Mouse (Mus musculus) embryonic facial prominence, embryonic 13.5 days (tissue): ENCODE results near the gene Crybg1. TPM values are rescaled to one million over a fixed set of nuclear protein-coding genes. Genes with fewer than 3 reads are reported as not detected.

Source experiments
- ATAC-seq: fragments of 200-750 bp; cut with Nextera tagmentation; 2 replicates; pipeline ENCODE4 v1.8.0; 2017; ENCODE audit warnings: low read depth; ENCODE audit not compliant: insufficient number of reproducible peaks, insufficient read depth, low FRiP score, low TSS enrichment
- H3K27ac ChIP-seq: fragments of 300-500 bp; sonication (generic); 2 replicates; pipeline ENCODE4 v1.5.1; 2015; ENCODE audit warnings: moderate library complexity, mild to moderate bottlenecking, inconsistent platforms
- H3K27me3 ChIP-seq: fragments of 300-500 bp; sonication (generic); 2 replicates; pipeline ENCODE4 v1.6.1; 2015; ENCODE audit warnings: mild to moderate bottlenecking, inconsistent platforms
- H3K36me3 ChIP-seq: fragments of 300-500 bp; sonication (generic); 2 replicates; pipeline ENCODE4 v1.6.1; 2015; ENCODE audit warnings: mild to moderate bottlenecking, inconsistent platforms
- H3K4me1 ChIP-seq: fragments of 300-500 bp; sonication (generic); 2 replicates; pipeline ENCODE4 v1.6.1; 2015; ENCODE audit warnings: inconsistent platforms
- H3K4me2 ChIP-seq: fragments of 300-500 bp; sonication (generic); 2 replicates; pipeline ENCODE4 v1.6.1; 2015; ENCODE audit warnings: moderate library complexity, mild to moderate bottlenecking, inconsistent platforms
- H3K4me3 ChIP-seq: fragments of 300-500 bp; sonication (generic); 2 replicates; pipeline ENCODE4 v1.5.1; 2015; ENCODE audit warnings: mild to moderate bottlenecking, inconsistent platforms
- H3K9ac ChIP-seq: fragments of 300-500 bp; sonication (generic); 2 replicates; pipeline ENCODE4 v1.6.1; 2015; ENCODE audit warnings: mild to moderate bottlenecking, inconsistent platforms
- H3K9me3 ChIP-seq: fragments of 300-500 bp; sonication (generic); 2 replicates; pipeline ENCODE4 v1.6.1; 2016; ENCODE audit warnings: inconsistent platforms
- WGBS: fragments of 180-500 bp; shearing (Covaris S2); methylation state at CpG from one replicate; pipeline ENCODE4 v1.1.7; 2015; ENCODE audit warnings: mixed read lengths; 5-methylcytosine and 5-hydroxymethylcytosine counted together
- polyA plus RNA-seq: library from polyadenylated mRNA; unstranded; fragments of >200 nt; fragmentation: Nextera tagmentation; extraction: Ambion mirVana; gene quantifications from 2 replicates; pipeline ENCODE4 v1.2.1, GENCODE M21; 2015

Gene Crybg1
- polyA plus RNA-seq, 1 experiment from 2014 or later: 1.5 TPM

- Histone ChIP-seq H3K27me3 (peaks cover 6% of the 10 kb centered on the region), H3K4me2 (no peak overlapping the region), H3K4me1 (peaks cover 4% of the 10 kb centered on the region), H3K36me3 (no peaks in the 10 kb centered on the region), H3K4me3 (no peak overlapping the region), H3K9ac (no peak overlapping the region), H3K9me3 (no peaks in the 10 kb centered on the region), H3K27ac (no peak overlapping the region)
- 89% methylated on average over 10 of the region's 10 CpGs for WGBS
- no peak for ATAC-seq
Observed at GRCm38 (mm10) chr10:44143401-44143800, 5.3 kb downstream of the Crybg1 start.

- WGBS: 71% methylated on average over 13 of the region's 13 CpGs
- ATAC-seq: no peak
Observed at GRCm38 (mm10) chr10:44138137-44138855, 10.4 kb downstream of the Crybg1 start.

GRCm38 (mm10) chr10:44126047-44126446 is 22.6 kb downstream of the Crybg1 start:
- Histone ChIP-seq H3K9me3 (no peaks in the 10 kb centered on the region), H3K36me3 (no peaks in the 10 kb centered on the region), H3K4me1 (0 out of 2 replicates have a peak, but pooled peaks cover 3% of the 10 kb centered on the region), H3K4me3 (no peak overlapping the region), H3K9ac (no peak overlapping the region), H3K27me3 (no peaks in the 10 kb centered on the region), H3K27ac (no peak overlapping the region), H3K4me2 (no peak overlapping the region)
- 68% methylated on average over 5 of the region's 5 CpGs for WGBS
- ATAC-seq: no peak

More at GRCm38 (mm10) chr10:44138137-44138855, 10.4 kb downstream of the Crybg1 start:
- no peak overlapping the region for H3K9ac ChIP-seq
- no peaks in the 10 kb centered on the region for H3K27me3 ChIP-seq
- no peak overlapping the region for H3K4me2 ChIP-seq
- H3K4me1 ChIP-seq: no peaks in the 10 kb centered on the region
- H3K9me3 ChIP-seq: no peaks in the 10 kb centered on the region
- H3K36me3 ChIP-seq: no peaks in the 10 kb centered on the region
- no peak overlapping the region for H3K27ac ChIP-seq
- no peak overlapping the region for H3K4me3 ChIP-seq

GRCm38 (mm10) chr10:44124400-44124933 is 24.2 kb downstream of the Crybg1 start:
- no peak for ATAC-seq
- H3K27ac ChIP-seq: no peak overlapping the region
- no peaks in the 10 kb centered on the region for H3K9me3 ChIP-seq
- no peaks in the 10 kb centered on the region for H3K36me3 ChIP-seq
- H3K4me1 ChIP-seq: 0 out of 2 replicates have a peak, but pooled peaks cover 3% of the 10 kb centered on the region
- WGBS: 68% methylated on average over 6 of the region's 6 CpGs
- no peak overlapping the region for H3K4me3 ChIP-seq
- no peak overlapping the region for H3K4me2 ChIP-seq
- no peaks in the 10 kb centered on the region for H3K27me3 ChIP-seq
- H3K9ac ChIP-seq: no peak overlapping the region

GRCm38 (mm10) chr10:44118616-44119015 is 30.0 kb downstream of the Crybg1 start:
- Histone ChIP-seq H3K4me2 (no peak overlapping the region), H3K36me3 (no peaks in the 10 kb centered on the region), H3K9me3 (no peaks in the 10 kb centered on the region), H3K9ac (no peak overlapping the region), H3K4me3 (no peak overlapping the region), H3K27me3 (no peaks in the 10 kb centered on the region), H3K27ac (no peak overlapping the region), H3K4me1 (no peaks in the 10 kb centered on the region)
- 47% methylated on average over 4 of the region's 4 CpGs for WGBS
- ATAC-seq: no peak

GRCm38 (mm10) chr10:44116796-44117195 is 31.9 kb downstream of the Crybg1 start:
- Histone ChIP-seq H3K27me3 (no peaks in the 10 kb centered on the region), H3K4me3 (no peak overlapping the region), H3K4me1 (no peaks in the 10 kb centered on the region), H3K36me3 (no peaks in the 10 kb centered on the region), H3K9ac (no peak overlapping the region), H3K4me2 (no peak overlapping the region), H3K27ac (no peak overlapping the region), H3K9me3 (no peaks in the 10 kb centered on the region)
- 91% methylated on average over 5 of the region's 5 CpGs for WGBS
- no peak for ATAC-seq

GRCm38 (mm10) chr10:44114611-44115010 is 34.0 kb downstream of the Crybg1 start:
- no peak overlapping the region for H3K4me2 ChIP-seq
- no peak overlapping the region for H3K9ac ChIP-seq
- ATAC-seq: no peak
- H3K36me3 ChIP-seq: no peaks in the 10 kb centered on the region
- no peaks in the 10 kb centered on the region for H3K27me3 ChIP-seq
- H3K4me1 ChIP-seq: no peaks in the 10 kb centered on the region
- 46% methylated on average over 4 of the region's 4 CpGs for WGBS
- H3K27ac ChIP-seq: no peak overlapping the region
- H3K4me3 ChIP-seq: no peak overlapping the region
- H3K9me3 ChIP-seq: no peaks in the 10 kb centered on the region

- Histone ChIP-seq H3K4me1 (no peaks in the 10 kb centered on the region), H3K9ac (no peak overlapping the region), H3K36me3 (no peaks in the 10 kb centered on the region), H3K27me3 (no peaks in the 10 kb centered on the region), H3K4me3 (no peak overlapping the region), H3K9me3 (no peaks in the 10 kb centered on the region), H3K27ac (no peak overlapping the region), H3K4me2 (no peak overlapping the region)
- ATAC-seq: no peak
- WGBS: 72% methylated on average over 12 of the region's 12 CpGs
Observed at GRCm38 (mm10) chr10:44112005-44112675, 36.5 kb downstream of the Crybg1 start.

GRCm38 (mm10) chr10:44111168-44111567 is 37.5 kb downstream of the Crybg1 start:
- ATAC-seq: no peak
- H3K9me3 ChIP-seq: no peaks in the 10 kb centered on the region

GRCm38 (mm10) chr10:44110460-44110859 is 38.2 kb downstream of the Crybg1 start:
- Histone ChIP-seq H3K27me3 (no peaks in the 10 kb centered on the region), H3K4me2 (no peak overlapping the region), H3K36me3 (no peaks in the 10 kb centered on the region), H3K4me1 (no peaks in the 10 kb centered on the region), H3K9ac (no peak overlapping the region), H3K27ac (no peak overlapping the region), H3K9me3 (no peaks in the 10 kb centered on the region), H3K4me3 (no peak overlapping the region)
- no peak for ATAC-seq

More at GRCm38 (mm10) chr10:44111168-44111567, 37.5 kb downstream of the Crybg1 start:
- Histone ChIP-seq H3K27me3 (no peaks in the 10 kb centered on the region), H3K9ac (no peak overlapping the region), H3K36me3 (no peaks in the 10 kb centered on the region), H3K4me1 (no peaks in the 10 kb centered on the region), H3K4me2 (no peak overlapping the region), H3K27ac (no peak overlapping the region), H3K4me3 (no peak overlapping the region)
- WGBS: 90% methylated on average over 10 of the region's 10 CpGs

- H3K36me3 ChIP-seq: no peaks in the 10 kb centered on the region
- WGBS: 64% methylated on average over 2 of the region's 2 CpGs
- no peak overlapping the region for H3K4me2 ChIP-seq
- H3K9ac ChIP-seq: no peak overlapping the region
- H3K9me3 ChIP-seq: peaks cover 17% of the 10 kb centered on the region
- no peaks in the 10 kb centered on the region for H3K27me3 ChIP-seq
- ATAC-seq: no peak
- no peaks in the 10 kb centered on the region for H3K4me1 ChIP-seq
- H3K4me3 ChIP-seq: no peak overlapping the region
- H3K27ac ChIP-seq: no peak overlapping the region
Observed at GRCm38 (mm10) chr10:44094794-44095193, 53.9 kb downstream of the Crybg1 start.

- no peak overlapping the region for H3K27ac ChIP-seq
- no peak overlapping the region for H3K4me2 ChIP-seq
- no peak for ATAC-seq
- no peak overlapping the region for H3K4me3 ChIP-seq
- no peak overlapping the region for H3K9ac ChIP-seq
- no peaks in the 10 kb centered on the region for H3K36me3 ChIP-seq
- WGBS: 91% methylated on average over 2 of the region's 2 CpGs
- peaks cover 29% of the 10 kb centered on the region for H3K9me3 ChIP-seq
- no peaks in the 10 kb centered on the region for H3K27me3 ChIP-seq
- no peaks in the 10 kb centered on the region for H3K4me1 ChIP-seq
Observed at GRCm38 (mm10) chr10:44091757-44092156, 56.9 kb downstream of the Crybg1 start.
